Mouse (Mus musculus): ENCODE results near the gene Mpp4.

- no peak for TF ChIP-seq CTCF (IDR thresholded peaks at IDR 0.05; ENCODE audit: insufficient read depth, low read length)
- no peak for TF ChIP-seq POLR2A (IDR thresholded peaks at IDR 0.05; ENCODE audit: borderline replicate concordance, extremely low read depth, low read depth, low read length)
Observed at GRCm38 (mm10) chr1:59160871-59161270, 2.3 kb downstream of the Mpp4 start.

All from lung, adult 2 months (tissue).